Mouse (Mus musculus) cerebellum, adult 2 months (tissue): ENCODE data around the gene Appl2.

Experiments
- CTCF ChIP-seq: fragments of 200-500 bp; IDR thresholded peaks from 2 replicates; pipeline ENCODE4 v1.5.1; 2011; ENCODE audit warnings: low read depth, mild to moderate bottlenecking, control low read depth, low read length, moderate library complexity, borderline replicate concordance; ENCODE audit not compliant: insufficient read depth
- POLR2A ChIP-seq: fragments of 200-500 bp; IDR thresholded peaks from 2 replicates; pipeline ENCODE4 v1.6.1; 2011; ENCODE audit warnings: low read length, control low read depth, borderline replicate concordance; ENCODE audit not compliant: insufficient read depth

DNA sequence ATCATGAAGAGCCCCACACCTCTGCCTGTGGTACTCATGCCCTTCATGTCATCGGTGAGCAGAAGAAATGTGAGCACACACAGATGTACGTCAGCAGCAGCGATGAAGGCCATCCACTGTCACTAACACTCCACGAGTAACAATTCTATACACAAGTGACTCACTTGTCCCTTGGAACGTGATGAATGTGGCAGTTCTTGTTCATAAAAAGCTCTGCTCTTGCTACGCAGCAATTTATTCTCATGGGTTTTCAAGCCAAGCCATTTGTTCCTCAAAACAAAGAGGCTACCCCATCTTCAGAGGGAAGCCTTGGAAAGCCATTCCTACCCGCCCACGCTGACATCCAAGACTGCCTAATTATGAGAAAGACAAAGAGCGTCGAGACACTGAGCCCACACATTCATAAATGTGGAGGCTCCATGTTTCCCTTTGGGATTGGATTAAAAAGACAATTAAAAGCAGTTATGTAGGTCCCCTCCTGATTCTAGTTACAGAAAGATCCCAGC is 8.6 kb downstream of the Appl2 start:
- no peak for TF ChIP-seq POLR2A
- TF ChIP-seq CTCF: no peak
